Mouse (Mus musculus): Measurements from ENCODE around the gene Col5a3. TPM values are rescaled to one million over a fixed set of nuclear protein-coding genes. Genes with fewer than 3 reads are reported as not detected.

Gene Col5a3
- polyA plus RNA-seq, 1 experiment: 4.3 TPM

GRCm38 (mm10) chr9:20738251-20738999 is 76.4 kb downstream of the Col5a3 start:
- 48% methylated on average over 8 of the region's 8 CpGs for WGBS
- no peaks in the 10 kb centered on the region for H3K4me1 ChIP-seq (replicated peaks; ENCODE audit: control insufficient read depth, insufficient read depth, low read length)
- H3K4me3 ChIP-seq (ENCODE audit: control insufficient read depth, insufficient read depth, low read length): no peak overlapping the region
- no peaks in the 10 kb centered on the region for H3K36me3 ChIP-seq (ENCODE audit: control insufficient read depth, insufficient read depth, low read length)
- 0 out of 2 replicates have a peak, but pooled peaks have one; percentile 17 for TF ChIP-seq CTCF (IDR thresholded peaks at IDR 0.05; ENCODE audit: borderline replicate concordance, control insufficient read depth, extremely low read depth, insufficient read depth, low read length, poor library complexity)
- no peak for TF ChIP-seq POLR2A (IDR thresholded peaks at IDR 0.05; ENCODE audit: control insufficient read depth, extremely low read depth, insufficient read depth, low read length, poor library complexity)
- H3K27me3 ChIP-seq (ENCODE audit: control insufficient read depth, insufficient read depth, low read length): no peaks in the 10 kb centered on the region
- no peak overlapping the region for H3K27ac ChIP-seq (ENCODE audit: control insufficient read depth, insufficient read depth, low read length)
- DNase-seq: no peak

- Histone ChIP-seq H3K27me3 (ENCODE audit: control insufficient read depth, insufficient read depth, low read length) (no peaks in the 10 kb centered on the region), H3K4me3 (ENCODE audit: control insufficient read depth, insufficient read depth, low read length) (no peak overlapping the region), H3K4me1 (replicated peaks; ENCODE audit: control insufficient read depth, insufficient read depth, low read length) (no peaks in the 10 kb centered on the region), H3K36me3 (ENCODE audit: control insufficient read depth, insufficient read depth, low read length) (no peaks in the 10 kb centered on the region), H3K27ac (ENCODE audit: control insufficient read depth, insufficient read depth, low read length) (no peak overlapping the region)
- 96% methylated on average over 2 of the region's 2 CpGs for WGBS
- no peak for DNase-seq
- TF ChIP-seq POLR2A (IDR thresholded peaks at IDR 0.05; ENCODE audit: control insufficient read depth, extremely low read depth, insufficient read depth, low read length, poor library complexity): no peak
- no peak for TF ChIP-seq CTCF (IDR thresholded peaks at IDR 0.05; ENCODE audit: borderline replicate concordance, control insufficient read depth, extremely low read depth, insufficient read depth, low read length, poor library complexity)
Observed at GRCm38 (mm10) chr9:20737227-20737626, 77.6 kb downstream of the Col5a3 start.

GRCm38 (mm10) chr9:20734692-20735091 is 80.2 kb downstream of the Col5a3 start:
- DNase-seq: no peak
- 55% methylated on average over 3 of the region's 3 CpGs for whole genome bisulfite sequencing
- Histone ChIP-seq H3K36me3 (ENCODE audit: control insufficient read depth, insufficient read depth, low read length) (no peaks in the 10 kb centered on the region), H3K27me3 (ENCODE audit: control insufficient read depth, insufficient read depth, low read length) (peaks cover 2% of the 10 kb centered on the region; the same call in 1 of the 2 replicates), H3K4me3 (ENCODE audit: control insufficient read depth, insufficient read depth, low read length) (no peak overlapping the region), H3K27ac (ENCODE audit: control insufficient read depth, insufficient read depth, low read length) (no peak overlapping the region), H3K4me1 (replicated peaks; ENCODE audit: control insufficient read depth, insufficient read depth, low read length) (no peaks in the 10 kb centered on the region)
- TF ChIP-seq CTCF (IDR thresholded peaks at IDR 0.05; ENCODE audit: borderline replicate concordance, control insufficient read depth, extremely low read depth, insufficient read depth, low read length, poor library complexity) (no peak), POLR2A (IDR thresholded peaks at IDR 0.05; ENCODE audit: control insufficient read depth, extremely low read depth, insufficient read depth, low read length, poor library complexity) (no peak)

GRCm38 (mm10) chr9:20731797-20732196 is 83.1 kb downstream of the Col5a3 start:
- H3K27ac ChIP-seq (ENCODE audit: control insufficient read depth, insufficient read depth, low read length): no peak overlapping the region
- TF ChIP-seq POLR2A (IDR thresholded peaks at IDR 0.05; ENCODE audit: control insufficient read depth, extremely low read depth, insufficient read depth, low read length, poor library complexity) (no peak), CTCF (IDR thresholded peaks at IDR 0.05; ENCODE audit: borderline replicate concordance, control insufficient read depth, extremely low read depth, insufficient read depth, low read length, poor library complexity) (no peak)
- peaks cover 20% of the 10 kb centered on the region; the same call in 1 of the 2 replicates for H3K27me3 ChIP-seq (ENCODE audit: control insufficient read depth, insufficient read depth, low read length)
- no peak for DNase-seq
- WGBS: 69% methylated on average over 4 of the region's 4 CpGs
- H3K4me1 ChIP-seq (replicated peaks; ENCODE audit: control insufficient read depth, insufficient read depth, low read length): peaks cover 7% of the 10 kb centered on the region
- no peak overlapping the region for H3K4me3 ChIP-seq (ENCODE audit: control insufficient read depth, insufficient read depth, low read length)
- no peaks in the 10 kb centered on the region for H3K36me3 ChIP-seq (ENCODE audit: control insufficient read depth, insufficient read depth, low read length)

GRCm38 (mm10) chr9:20729451-20729850 is 85.4 kb downstream of the Col5a3 start:
- Histone ChIP-seq H3K4me1 (replicated peaks; ENCODE audit: control insufficient read depth, insufficient read depth, low read length) (peaks cover 13% of the 10 kb centered on the region), H3K4me3 (ENCODE audit: control insufficient read depth, insufficient read depth, low read length) (no peak overlapping the region), H3K36me3 (ENCODE audit: control insufficient read depth, insufficient read depth, low read length) (no peaks in the 10 kb centered on the region), H3K27me3 (ENCODE audit: control insufficient read depth, insufficient read depth, low read length) (peaks cover 28% of the 10 kb centered on the region), H3K27ac (ENCODE audit: control insufficient read depth, insufficient read depth, low read length) (no peak overlapping the region)
- TF ChIP-seq CTCF (IDR thresholded peaks at IDR 0.05; ENCODE audit: borderline replicate concordance, control insufficient read depth, extremely low read depth, insufficient read depth, low read length, poor library complexity): no peak
- TF ChIP-seq POLR2A (IDR thresholded peaks at IDR 0.05; ENCODE audit: control insufficient read depth, extremely low read depth, insufficient read depth, low read length, poor library complexity): no peak
- no peak for DNase-seq
- 48% methylated on average over 6 of the region's 6 CpGs for WGBS

- Histone ChIP-seq H3K27ac (ENCODE audit: control insufficient read depth, insufficient read depth, low read length) (no peak overlapping the region), H3K4me3 (ENCODE audit: control insufficient read depth, insufficient read depth, low read length) (peak overlapping the region; percentile 32; the same call in 1 of the 2 replicates), H3K36me3 (ENCODE audit: control insufficient read depth, insufficient read depth, low read length) (no peaks in the 10 kb centered on the region), H3K27me3 (ENCODE audit: control insufficient read depth, insufficient read depth, low read length) (peaks cover 28% of the 10 kb centered on the region), H3K4me1 (replicated peaks; ENCODE audit: control insufficient read depth, insufficient read depth, low read length) (peaks cover 13% of the 10 kb centered on the region)
- peak; percentile 58 for DNase-seq
- under 1% methylated on average over 46 of the region's 46 CpGs for WGBS
- TF ChIP-seq CTCF (IDR thresholded peaks at IDR 0.05; ENCODE audit: borderline replicate concordance, control insufficient read depth, extremely low read depth, insufficient read depth, low read length, poor library complexity): peak; percentile 54; the same call in 1 of the 2 replicates
- no peak for TF ChIP-seq POLR2A (IDR thresholded peaks at IDR 0.05; ENCODE audit: control insufficient read depth, extremely low read depth, insufficient read depth, low read length, poor library complexity)
Observed at GRCm38 (mm10) chr9:20727601-20728113, 87.2 kb downstream of the Col5a3 start.

All from thymus, adult 2 months (tissue).